Mouse (Mus musculus): ENCODE results near the gene Map2.

The Map2 gene

GRCm38 (mm10) chr1:66175041-66175665 lies at the start of gene Map2:
Gene Map2 (plus strand): TSS chr1:66175273.
- DNase-seq (ENCODE audit: low read depth), result no peak

GRCm38 (mm10) chr1:66133014-66133413 lies 42.1 kb upstream of the Map2 start:
- no peak for DNase-seq (ENCODE audit: low read depth)

- no peak for DNase-seq (ENCODE audit: low read depth)
Observed at GRCm38 (mm10) chr1:66135324-66135723, 39.7 kb upstream of the Map2 start.

GRCm38 (mm10) chr1:66140686-66141085 lies 34.4 kb upstream of the Map2 start:
- no peak for DNase-seq (ENCODE audit: low read depth)

- no peak for DNase-seq (ENCODE audit: low read depth)
Observed at GRCm38 (mm10) chr1:66145180-66145579, 29.9 kb upstream of the Map2 start.

GRCm38 (mm10) chr1:66148825-66149514 lies 26.1 kb upstream of the Map2 start:
- DNase-seq (ENCODE audit: low read depth), result no peak

GRCm38 (mm10) chr1:66150806-66151205 lies 24.3 kb upstream of the Map2 start:
- DNase-seq (ENCODE audit: low read depth), result no peak

GRCm38 (mm10) chr1:66157135-66157534 lies 17.9 kb upstream of the Map2 start:
- DNase-seq (ENCODE audit: low read depth), result no peak

GRCm38 (mm10) chr1:66157589-66157988 lies 17.5 kb upstream of the Map2 start:
- no peak for DNase-seq (ENCODE audit: low read depth)

GRCm38 (mm10) chr1:66164648-66165047 lies 10.4 kb upstream of the Map2 start:
- DNase-seq (ENCODE audit: low read depth), result no peak

GRCm38 (mm10) chr1:66168722-66169121 lies 6.4 kb upstream of the Map2 start:
- DNase-seq (ENCODE audit: low read depth), result no peak

- no peak for DNase-seq (ENCODE audit: low read depth)
Observed at GRCm38 (mm10) chr1:66172127-66172526, 2.9 kb upstream of the Map2 start.

- DNase-seq (ENCODE audit: low read depth), result no peak
Observed at GRCm38 (mm10) chr1:66173630-66174029, 1.4 kb upstream of the Map2 start.

- DNase-seq (ENCODE audit: low read depth), result no peak
Observed at GRCm38 (mm10) chr1:66176012-66176837, 1.2 kb downstream of the Map2 start.

GRCm38 (mm10) chr1:66176838-66177105 lies 1.7 kb downstream of the Map2 start:
- no peak for DNase-seq (ENCODE audit: low read depth)

GRCm38 (mm10) chr1:66177489-66178170 lies 2.6 kb downstream of the Map2 start:
- no peak for DNase-seq (ENCODE audit: low read depth)

- DNase-seq (ENCODE audit: low read depth), result no peak
Observed at GRCm38 (mm10) chr1:66187016-66187681, 12.1 kb downstream of the Map2 start.

GRCm38 (mm10) chr1:66192401-66192800 lies 17.3 kb downstream of the Map2 start:
- DNase-seq (ENCODE audit: low read depth), result no peak

- no peak for DNase-seq (ENCODE audit: low read depth)
Observed at GRCm38 (mm10) chr1:66192891-66193290, 17.8 kb downstream of the Map2 start.

GRCm38 (mm10) chr1:66195040-66195726 lies 20.1 kb downstream of the Map2 start:
- no peak for DNase-seq (ENCODE audit: low read depth)

- DNase-seq (ENCODE audit: low read depth), result no peak
Observed at GRCm38 (mm10) chr1:66196240-66196639, 21.2 kb downstream of the Map2 start.

Data from 416B (cell line).